Mouse (Mus musculus): ENCODE results near the gene Dnase1l1. TPM values are rescaled to one million over a fixed set of nuclear protein-coding genes. Genes with fewer than 3 reads are reported as not detected.

Gene Dnase1l1
- polyA plus RNA-seq (2017; shearing (Covaris generic)) = 26.0 TPM

DNA sequence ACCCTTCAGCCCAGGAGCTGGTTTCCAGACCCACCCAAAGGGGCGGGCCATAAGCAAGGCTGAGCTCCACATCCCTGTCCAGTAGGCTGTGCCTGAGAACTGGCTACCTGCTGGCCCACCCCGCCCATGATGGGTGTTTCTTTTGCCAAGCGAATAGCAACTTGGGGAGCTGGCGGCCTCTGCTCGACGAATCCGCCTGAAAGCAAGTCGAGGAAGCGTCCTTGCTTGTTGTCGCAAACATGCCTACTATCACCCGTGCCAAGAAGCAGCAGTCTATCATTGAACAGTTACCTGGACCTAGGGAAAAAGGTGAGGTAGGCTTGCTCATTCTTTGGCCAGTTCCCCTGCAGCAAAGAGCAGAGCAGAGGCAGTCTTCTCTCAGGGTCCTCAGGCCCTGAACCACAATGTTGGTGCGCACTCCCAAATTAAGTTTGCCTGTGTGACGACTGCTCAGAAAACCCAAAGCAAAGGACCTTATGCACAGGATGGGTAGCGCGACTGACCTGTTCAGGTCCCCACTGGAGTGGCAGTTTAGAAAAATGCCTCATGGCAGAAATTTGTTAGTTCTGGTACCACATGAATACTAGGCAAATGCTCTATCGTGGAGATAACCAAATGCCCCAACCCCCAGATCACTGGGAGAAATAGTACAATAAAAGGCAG, at the start of gene Dnase1l1, which contains the start of gene Taz:
Gene Dnase1l1 (minus strand): TSS at position 606 of the 663 bp plus-strand sequence.
Gene Taz (plus strand): TSS at position 181 of the 663 bp plus-strand sequence.

DNA sequence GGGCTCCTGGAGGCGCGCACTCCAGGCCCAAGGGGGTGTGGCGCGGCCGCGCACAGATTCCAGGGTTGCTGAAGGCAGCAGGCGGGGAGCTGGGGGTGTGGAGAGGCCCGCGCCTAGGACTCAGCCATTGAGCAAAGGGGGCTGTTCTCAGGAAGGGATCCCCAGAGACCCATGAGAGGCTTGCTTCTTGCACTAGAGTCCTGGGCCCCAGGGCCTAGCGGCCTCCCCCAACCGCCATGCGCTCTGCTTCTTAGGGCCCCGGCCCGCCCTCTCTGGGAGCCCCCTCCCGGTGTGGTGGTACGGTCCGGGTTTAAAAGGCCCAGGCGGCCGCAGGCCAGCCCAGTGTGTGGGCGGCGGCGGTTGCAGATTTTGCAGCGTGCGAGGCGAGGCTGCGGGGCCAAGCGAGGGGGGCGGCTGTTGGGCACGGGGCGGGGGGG, 46.6 kb upstream of the Dnase1l1 start, which contains the start of gene Plxna3:
Gene Plxna3 (plus strand): TSS at position 342 of the 437 bp plus-strand sequence.

DNA sequence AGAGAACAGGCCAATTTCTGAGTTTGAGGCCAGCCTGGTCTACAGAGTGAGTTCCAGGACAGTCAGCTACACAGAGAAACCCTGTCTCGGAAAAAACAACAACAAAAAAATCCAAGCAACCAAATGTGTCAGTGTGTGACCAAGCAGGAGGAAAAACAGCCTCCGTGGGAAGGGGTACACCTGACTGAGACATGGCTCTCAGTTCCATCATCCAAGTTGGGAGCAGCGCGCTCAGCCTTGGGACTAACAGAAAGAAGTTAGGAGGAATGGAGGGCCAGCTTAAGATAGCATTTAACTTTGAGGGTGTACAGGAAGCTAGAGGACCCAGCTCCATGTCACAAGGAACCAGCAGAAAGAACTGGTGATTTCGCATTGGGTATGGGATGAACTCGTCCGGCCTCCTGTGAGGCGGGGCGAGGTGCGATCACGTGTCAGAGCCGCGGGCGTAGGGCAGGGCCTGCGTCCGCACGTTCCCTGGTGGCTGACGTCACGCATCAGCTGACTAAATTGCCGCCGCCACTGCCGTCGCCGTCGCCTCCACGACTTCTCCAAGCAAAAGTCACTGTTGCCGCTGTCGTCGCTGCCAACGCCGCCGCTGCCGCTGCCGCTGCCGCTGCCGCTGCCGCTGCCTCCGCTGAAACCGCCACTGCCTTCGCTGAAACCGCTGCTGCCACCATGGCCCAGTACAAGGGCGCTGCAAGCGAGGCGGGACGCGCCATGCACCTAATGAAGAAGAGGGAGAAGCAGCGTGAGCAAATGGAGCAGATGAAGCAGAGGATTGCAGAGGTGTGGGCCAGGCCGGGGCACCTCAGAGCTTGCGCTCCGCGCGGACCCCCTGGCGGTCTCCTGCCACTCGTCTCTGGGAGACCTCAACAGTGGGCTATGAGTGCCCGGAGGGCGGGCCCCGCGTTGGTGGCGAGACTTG, 30.7 kb upstream of the Dnase1l1 start, which contains the start of gene Fam50a:
Gene Fam50a (plus strand): TSS at position 494 of the 925 bp plus-strand sequence.

DNA sequence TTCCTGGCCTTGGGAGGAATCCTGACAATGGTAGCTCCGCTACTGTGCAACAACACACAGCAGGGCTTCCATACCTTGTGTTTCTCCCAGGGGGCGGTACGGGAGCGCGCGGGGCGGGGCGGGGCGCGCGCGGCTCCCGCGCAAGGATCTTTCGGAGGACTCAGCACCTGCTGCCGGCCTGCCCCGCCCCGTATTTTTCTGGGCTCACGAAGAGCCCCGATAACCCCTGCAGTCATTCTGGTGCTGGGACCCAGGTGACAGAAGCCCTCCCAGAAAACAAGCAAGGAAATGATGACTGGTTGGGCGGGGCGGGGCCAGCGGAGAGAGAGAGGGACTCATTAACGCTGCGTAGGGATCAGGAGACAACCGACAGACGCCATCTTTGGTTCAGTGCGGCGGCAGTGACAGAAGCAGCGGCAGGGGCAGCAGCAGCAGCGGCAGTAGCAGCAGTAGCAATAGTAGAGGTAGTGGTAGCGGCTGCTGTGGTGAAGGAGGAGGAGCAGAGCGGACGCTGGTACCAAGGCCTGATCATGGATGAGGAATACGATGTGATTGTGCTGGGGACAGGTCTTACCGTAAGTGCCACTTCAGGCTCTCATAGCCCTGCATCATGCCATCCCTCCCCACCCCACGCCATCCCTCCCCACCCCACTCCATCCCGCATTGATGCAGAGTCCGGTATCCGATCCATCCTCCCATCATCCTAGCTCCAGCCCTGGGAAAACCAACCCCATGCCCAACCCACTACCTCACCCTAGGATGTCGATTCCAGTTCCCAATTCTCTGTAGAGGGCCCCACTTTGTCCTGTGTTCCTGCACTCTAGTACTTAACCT, 22.9 kb upstream of the Dnase1l1 start, which contains the start of gene Gdi1:
Gene Gdi1 (plus strand): TSS at position 132 of the 834 bp plus-strand sequence.

DNA sequence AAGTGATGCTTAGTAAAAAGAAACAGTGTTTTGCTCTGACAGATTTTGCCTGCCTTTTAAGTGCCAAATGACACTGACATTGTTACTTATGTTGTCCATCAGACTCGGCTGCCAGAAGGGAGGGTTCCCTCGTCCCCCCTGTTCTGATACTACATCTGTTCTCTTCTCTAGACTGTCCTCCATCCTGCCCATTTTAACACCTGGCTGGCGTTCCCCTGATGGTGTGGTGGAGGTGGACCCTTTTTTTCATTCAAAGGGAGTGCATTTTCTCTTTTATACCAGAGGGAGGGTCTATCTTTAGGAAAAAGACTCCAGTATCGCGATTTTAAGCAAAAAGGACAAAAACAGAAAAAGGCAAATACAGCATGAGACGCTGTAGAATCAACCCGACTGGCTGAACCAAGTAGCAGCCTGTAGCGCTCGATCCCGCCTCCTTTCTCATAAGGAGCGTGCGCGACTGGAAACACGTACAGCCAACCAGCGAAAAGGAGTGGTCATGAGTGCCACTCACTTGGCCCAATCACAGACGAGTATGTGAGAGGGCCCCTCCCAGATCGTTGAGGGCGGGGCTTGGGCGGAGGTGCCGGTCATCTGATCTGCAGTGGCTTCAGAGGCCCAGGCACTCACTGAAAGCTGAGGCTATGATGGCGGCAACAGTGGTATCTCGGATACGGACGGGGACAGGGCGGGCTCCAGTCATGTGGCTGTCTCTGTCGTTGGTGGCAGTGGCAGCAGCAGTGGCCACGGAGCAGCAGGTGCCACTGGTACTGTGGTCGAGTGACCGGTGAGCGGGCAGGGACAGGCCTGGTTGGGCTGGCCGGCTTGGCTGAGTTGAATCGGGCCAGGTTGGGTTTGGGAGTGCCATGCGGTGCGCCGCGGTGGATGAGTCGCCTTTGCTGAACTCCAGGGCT, 14.7 kb upstream of the Dnase1l1 start, which contains the start of gene Atp6ap1:
Gene Atp6ap1 (plus strand): TSS at position 560 of the 911 bp plus-strand sequence.

DNA sequence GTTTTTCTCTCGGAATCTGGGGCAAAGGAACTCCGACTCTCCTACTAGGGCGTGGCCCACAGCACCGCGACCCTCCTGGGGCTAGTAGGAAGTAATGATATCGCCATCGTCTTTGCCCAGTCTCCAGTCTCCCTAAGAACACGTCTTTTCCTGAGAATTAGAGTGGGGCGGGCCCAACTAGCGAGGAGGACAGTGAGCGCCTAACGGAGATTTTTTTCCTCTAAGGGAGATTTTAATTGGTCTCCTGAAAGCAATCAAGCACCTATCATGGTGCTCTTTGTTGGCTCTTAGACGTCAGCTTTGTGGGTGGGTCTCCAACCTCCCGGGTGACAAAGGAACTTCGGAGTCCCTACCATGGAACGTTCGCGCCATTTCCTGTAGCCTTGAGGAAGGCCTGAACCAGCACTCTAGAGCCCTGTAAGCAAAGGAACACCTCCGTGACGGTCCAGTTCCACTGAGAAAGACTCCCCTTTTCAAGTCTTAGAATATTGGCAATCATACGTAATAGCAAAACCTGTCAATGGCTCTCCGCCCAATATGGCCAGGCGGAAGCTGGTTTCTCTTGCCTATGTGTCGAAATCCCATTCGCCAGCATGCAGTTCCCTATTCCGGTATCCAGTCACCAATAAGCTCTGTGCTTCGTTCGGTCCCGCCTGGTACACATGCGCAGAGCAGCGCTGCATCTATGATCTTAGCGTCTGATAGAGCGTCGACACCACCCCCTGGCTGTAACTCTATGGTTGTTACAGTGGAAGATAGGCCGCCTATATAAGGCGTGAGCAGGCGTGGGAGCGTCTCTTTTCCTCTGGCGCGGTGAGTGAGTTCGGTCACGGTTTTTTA, 11.9 kb downstream of the Dnase1l1 start, which contains the start of gene Rpl10:
Gene Rpl10 (plus strand): TSS at position 751 of the 840 bp plus-strand sequence.

DNA sequence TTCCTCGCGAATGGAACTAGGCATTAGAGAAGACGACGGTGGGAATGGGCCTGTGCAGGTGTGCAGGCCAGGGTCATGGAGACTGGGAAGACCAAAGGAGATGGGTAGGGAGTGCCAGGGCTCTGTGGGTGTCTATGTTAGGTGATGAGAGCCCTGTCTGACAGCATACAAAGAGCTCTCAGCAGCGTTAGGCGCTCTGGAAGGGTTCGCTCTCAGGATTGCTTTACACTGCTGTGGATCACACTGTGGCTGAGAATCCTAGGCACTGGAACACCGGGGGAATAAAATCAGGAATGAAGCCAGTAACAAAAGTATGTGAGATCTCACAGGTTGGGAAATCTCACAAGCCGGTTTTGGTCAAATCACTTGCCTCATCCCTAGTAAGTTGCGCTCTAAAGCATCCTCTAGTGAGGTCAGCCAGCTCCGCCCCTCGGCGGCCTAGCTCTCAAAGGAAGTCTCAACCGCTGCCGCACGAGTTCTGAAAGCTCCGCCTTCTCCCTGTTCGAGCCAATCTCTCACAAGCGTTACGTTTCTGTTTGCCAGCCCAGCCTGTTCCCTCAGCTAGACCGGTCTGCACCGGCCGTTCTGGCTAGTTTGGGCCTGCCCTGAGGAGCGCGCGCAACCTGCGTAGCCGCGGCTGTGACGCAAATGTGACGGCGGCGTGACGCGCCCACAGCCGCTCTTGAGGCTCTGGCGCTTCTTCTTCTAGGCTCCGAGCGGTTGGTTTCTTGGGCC, 27.8 kb downstream of the Dnase1l1 start, which contains the start of gene Emd:
Gene Emd (plus strand): TSS at position 535 of the 735 bp plus-strand sequence.

DNA sequence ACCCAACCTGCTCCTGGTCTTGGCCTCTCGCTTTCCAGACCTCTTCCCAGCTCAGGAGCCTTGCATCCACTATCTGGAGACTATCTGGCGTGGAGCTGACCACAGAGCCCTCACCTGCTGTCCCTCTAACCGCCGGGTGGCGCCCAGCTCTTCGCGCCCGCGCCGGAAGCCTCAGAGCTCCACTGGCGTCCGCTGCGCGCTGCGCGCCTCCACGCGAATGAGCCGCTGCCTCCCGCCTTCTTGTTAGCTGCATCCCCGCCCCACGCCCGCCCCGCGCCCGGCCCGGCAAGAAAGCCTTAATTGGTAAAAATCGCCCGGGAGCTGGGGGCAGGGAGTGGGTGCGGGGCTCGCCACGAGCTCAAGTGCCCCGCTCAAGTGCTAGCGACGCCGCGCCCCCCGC, 32.5 kb downstream of the Dnase1l1 start, which contains the start of gene Flna:
Gene Flna (minus strand): TSS at position 206 of the 400 bp plus-strand sequence.

Other genes starting within 250 kb of the Dnase1l1 start
- gene Opn1mw, start 154.9 kb downstream of the Dnase1l1 start, polyA plus RNA-seq (2017; shearing (Covaris generic)) = not detected
- gene Mecp2, start 147.0 kb downstream of the Dnase1l1 start, polyA plus RNA-seq (2017; shearing (Covaris generic)) = 46.0 TPM
- not detected for gene Tex28, start 114.5 kb downstream of the Dnase1l1 start, polyA plus RNA-seq (2017; shearing (Covaris generic))
- gene Tktl1, start 105.1 kb downstream of the Dnase1l1 start, polyA plus RNA-seq (2017; shearing (Covaris generic)) = 2.4 TPM
- 352 TPM for gene Flna, start 32.5 kb downstream of the Dnase1l1 start, polyA plus RNA-seq (2017; shearing (Covaris generic))
- 63.3 TPM for gene Emd, start 27.6 kb downstream of the Dnase1l1 start, polyA plus RNA-seq (2017; shearing (Covaris generic))
- 85.1 TPM for gene Rpl10, start 11.5 kb downstream of the Dnase1l1 start, polyA plus RNA-seq (2017; shearing (Covaris generic))
- gene Taz, start 425 bp downstream of the Dnase1l1 start, polyA plus RNA-seq (2017; shearing (Covaris generic)) = 180 TPM
- 197 TPM for gene Atp6ap1, start 14.8 kb upstream of the Dnase1l1 start, polyA plus RNA-seq (2017; shearing (Covaris generic))
- 335 TPM for gene Gdi1, start 22.7 kb upstream of the Dnase1l1 start, polyA plus RNA-seq (2017; shearing (Covaris generic))
- 60.5 TPM for gene Fam50a, start 30.7 kb upstream of the Dnase1l1 start, polyA plus RNA-seq (2017; shearing (Covaris generic))
- 6.8 TPM for gene Plxna3, start 46.7 kb upstream of the Dnase1l1 start, polyA plus RNA-seq (2017; shearing (Covaris generic))
- gene Lage3, start 71.3 kb upstream of the Dnase1l1 start, polyA plus RNA-seq (2017; shearing (Covaris generic)) = 57.9 TPM
- 65.9 TPM for gene Ubl4a, start 90.9 kb upstream of the Dnase1l1 start, polyA plus RNA-seq (2017; shearing (Covaris generic))
- gene Slc10a3, start 91.0 kb upstream of the Dnase1l1 start, polyA plus RNA-seq (2017; shearing (Covaris generic)) = 48.1 TPM
- gene Fam3a, start 110.9 kb upstream of the Dnase1l1 start, polyA plus RNA-seq (2017; shearing (Covaris generic)) = 41.3 TPM
- gene Ikbkg, start 111.0 kb upstream of the Dnase1l1 start, polyA plus RNA-seq (2017; shearing (Covaris generic)) = 60.3 TPM
- 64.2 TPM for gene G6pdx, start 146.9 kb upstream of the Dnase1l1 start, polyA plus RNA-seq (2017; shearing (Covaris generic))
- not detected for gene Gm6880, start 199.1 kb upstream of the Dnase1l1 start, polyA plus RNA-seq (2017; shearing (Covaris generic))

Data from inflammation-experienced regulatory T-cells, adult 16 weeks (primary cell).